Mouse (Mus musculus): ENCODE measurements around the gene Vma21.

Vma21 gene

DNA sequence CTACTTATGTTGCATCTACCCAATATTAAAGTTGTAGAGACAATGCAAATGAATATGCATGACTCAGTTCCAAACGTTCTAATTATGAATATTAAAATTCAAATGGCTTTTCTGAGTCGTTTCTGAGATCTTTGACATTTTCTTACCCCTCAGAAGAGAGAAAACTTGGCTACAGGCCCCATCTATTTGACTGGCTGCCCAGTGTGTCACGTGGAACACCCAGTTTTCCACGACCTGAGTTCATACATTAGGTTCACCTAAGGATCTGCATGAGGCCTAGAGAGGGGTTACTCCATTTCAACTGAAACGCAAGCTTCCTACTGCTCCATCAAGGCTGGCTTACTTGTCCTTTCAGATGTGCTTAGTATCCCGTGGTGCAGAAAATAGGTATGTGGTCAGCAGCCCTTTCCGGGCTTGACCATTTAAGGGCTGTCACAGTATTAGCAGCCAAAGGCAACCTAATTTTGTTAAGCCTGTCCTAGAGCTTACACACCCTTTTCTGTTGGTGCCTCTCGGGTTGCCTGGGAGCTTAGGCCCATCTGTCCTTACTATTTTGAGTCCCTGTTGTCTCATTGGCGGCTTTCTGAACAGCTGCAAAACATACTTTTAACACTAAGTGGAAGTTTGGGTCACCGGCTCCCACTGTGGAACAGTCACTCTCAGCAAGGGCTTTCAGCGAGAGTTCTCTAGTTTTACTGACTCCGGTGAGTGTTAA is at the start of gene Vma21:
Vma21 (plus strand) TSS at position 294 of the 715 bp plus-strand sequence.
- in situ Hi-C loops (cut with MboI, MseI), result no loop called here

DNA sequence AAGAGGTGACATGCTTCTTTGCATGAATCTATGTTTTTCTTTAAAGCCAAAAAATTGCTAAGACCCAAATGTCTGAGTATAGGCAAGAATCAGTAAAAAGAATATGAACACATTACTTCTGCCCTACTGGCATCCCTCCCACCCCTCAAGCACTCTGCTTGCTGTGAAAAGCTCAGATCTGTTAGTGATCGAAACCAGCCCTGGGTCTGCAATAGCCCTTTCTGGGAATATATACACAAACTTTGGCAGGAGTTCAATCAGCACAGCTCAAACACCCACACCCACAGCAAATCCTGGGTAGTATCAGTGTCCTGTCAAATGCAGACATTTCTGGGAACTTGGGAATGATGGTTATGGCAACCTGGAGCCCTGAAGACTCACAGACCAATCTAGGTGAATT is 47.8 kb upstream of the Vma21 start:
- in situ Hi-C loops (cut with MboI, MseI), result no loop called here

- in situ Hi-C loops (cut with MboI, MseI), result no loop called here
Observed at GRCm38 (mm10) chrX:71791106-71791505, 24.6 kb upstream of the Vma21 start.

- in situ Hi-C loops (cut with MboI, MseI), result no loop called here
Observed at GRCm38 (mm10) chrX:71797766-71798165, 18.0 kb upstream of the Vma21 start.

GRCm38 (mm10) chrX:71798883-71799282 is 16.8 kb upstream of the Vma21 start:
- in situ Hi-C loops (cut with MboI, MseI), result no loop called here

DNA sequence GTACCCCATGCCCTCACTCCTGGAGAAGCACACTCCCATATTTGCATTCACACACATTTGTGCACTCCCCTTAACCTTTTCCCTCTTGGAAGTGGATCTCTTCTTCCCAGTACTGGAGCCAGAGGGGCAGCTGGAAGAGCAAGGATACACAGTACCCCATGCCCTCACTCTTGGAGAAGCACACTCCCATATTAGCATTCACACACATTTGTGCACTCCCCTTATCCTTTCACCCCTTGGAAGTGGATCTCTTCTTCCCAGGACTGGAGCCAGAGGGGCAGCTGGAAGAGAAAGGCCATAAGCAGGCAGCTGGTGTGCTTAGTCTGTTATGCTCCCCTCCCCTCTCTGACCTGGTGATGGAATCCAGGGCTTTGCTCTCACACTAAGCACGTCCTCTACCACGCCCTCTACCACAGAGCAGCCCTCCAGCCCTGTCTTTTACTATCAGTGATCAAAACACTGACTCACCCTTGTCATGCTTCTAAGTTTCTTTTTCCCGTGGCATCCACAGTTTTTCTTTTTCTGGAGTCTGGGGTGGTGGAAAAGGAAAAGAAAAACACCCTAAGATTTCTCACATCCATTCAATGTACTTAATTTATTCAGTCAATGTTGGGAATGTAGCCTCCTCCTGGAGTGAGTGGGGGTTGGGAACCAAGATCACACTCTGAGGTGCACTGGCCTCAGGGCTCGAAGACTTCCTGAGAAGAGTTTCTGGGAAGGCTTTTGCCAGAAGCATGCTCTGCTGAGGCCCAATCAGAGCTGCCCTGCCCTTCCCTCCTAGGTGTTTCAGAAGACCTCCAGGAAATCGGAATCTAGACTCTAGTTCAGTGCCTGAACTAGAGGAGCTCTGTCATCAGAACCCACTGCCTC is 3.5 kb upstream of the Vma21 start:
- in situ Hi-C loops (cut with MboI, MseI), result no loop called here

DNA sequence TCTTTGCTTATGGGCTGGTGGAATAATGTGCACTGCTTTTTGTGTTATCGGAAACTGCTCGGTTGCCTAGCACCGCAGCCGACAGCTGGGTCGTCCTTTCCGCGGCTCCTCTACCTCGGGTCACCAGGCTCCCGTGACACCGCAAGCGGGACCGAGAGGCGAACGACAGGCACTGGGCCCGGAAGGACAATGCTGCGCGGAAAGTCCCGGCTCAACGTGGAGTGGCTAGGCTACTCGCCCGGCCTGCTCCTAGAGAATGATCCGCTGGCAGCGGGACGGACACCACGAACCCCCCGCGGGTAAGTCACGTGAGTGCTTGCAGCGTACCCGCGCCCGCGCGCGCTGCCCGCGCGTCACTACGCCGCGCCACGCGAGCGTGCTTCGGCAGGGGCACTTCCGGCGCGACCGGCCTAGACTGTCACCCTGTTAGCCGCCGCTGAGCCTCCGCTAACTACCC is 705 bp downstream of the Vma21 start:
- in situ Hi-C loops (cut with MboI, MseI), result no loop called here

- in situ Hi-C loops (cut with MboI, MseI), result no loop called here
Observed at GRCm38 (mm10) chrX:71816931-71817361, 1.2 kb downstream of the Vma21 start.

GRCm38 (mm10) chrX:71838911-71839310 is 23.2 kb downstream of the Vma21 start:
- in situ Hi-C loops (cut with MboI, MseI), result no loop called here

DNA sequence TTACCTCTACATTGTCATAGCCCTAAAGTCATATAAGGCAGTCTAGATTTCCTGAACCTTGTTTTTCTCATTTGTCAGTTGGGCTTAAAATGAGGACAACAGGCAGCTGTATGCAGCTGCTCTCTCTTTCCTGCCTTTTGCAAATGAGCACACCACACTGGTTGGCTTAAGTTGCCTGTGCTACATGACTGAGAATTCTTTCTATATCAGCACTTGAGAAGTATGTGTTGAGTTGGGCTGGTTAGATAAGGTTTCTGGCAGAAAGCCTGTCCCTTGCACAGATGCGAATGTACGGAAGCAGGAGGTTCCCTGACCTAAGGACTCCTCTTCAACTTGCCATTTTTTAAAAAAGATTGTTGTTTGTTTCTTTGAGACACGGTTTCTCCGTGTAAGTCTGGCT is 31.0 kb downstream of the Vma21 start:
- in situ Hi-C loops (cut with MboI, MseI), result no loop called here

DNA sequence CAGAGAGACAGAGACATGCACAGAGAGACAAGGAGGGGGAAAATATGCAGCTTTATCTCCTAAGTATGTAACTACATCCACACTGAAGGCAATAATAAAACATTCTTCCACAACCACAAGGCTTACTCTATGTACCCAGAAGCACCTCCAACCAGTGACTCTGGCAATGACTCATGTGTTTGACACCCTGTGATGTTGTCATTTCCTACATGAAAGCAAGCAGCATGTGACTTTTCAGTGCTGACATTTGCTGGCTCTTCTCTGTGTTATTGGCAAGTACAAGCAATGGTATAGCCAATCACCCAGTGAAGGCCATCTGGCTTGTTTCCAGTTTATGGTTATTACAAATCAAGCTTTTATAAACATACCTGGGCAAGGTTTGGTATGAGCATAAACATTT is 38.1 kb downstream of the Vma21 start:
- in situ Hi-C loops (cut with MboI, MseI), result no loop called here

All from T-helper 2 cell (primary cell).